Mouse (Mus musculus) intestine, postnatal 0 days (tissue): ENCODE measurements around the gene Acbd5. TPM values are rescaled to one million over a fixed set of nuclear protein-coding genes. Genes with fewer than 3 reads are reported as not detected.
A peak's percentile ranks its signal among the peaks of the same experiment; 100 is the strongest.

Source experiments
- ATAC-seq: fragments of 200-750 bp; cut with Nextera tagmentation; 2 replicates; pipeline ENCODE4 v1.8.0; 2017; ENCODE audit warnings: mild to moderate bottlenecking, moderate TSS enrichment, moderate library complexity
- H3K27ac ChIP-seq: fragments of 300-500 bp; sonication (generic); 2 replicates; pipeline ENCODE4 v1.5.1; 2014; ENCODE audit warnings: mild to moderate bottlenecking, low read depth, low read length, moderate library complexity
- H3K27me3 ChIP-seq: fragments of 300-500 bp; sonication (generic); replicated peaks from 2 replicates; pipeline ENCODE4 v1.6.1; 2014; ENCODE audit warnings: low read length, mixed read lengths; ENCODE audit not compliant: control insufficient read depth, insufficient read depth
- H3K36me3 ChIP-seq: fragments of 300-500 bp; sonication (generic); 2 replicates; pipeline ENCODE4 v1.6.1; 2014; ENCODE audit warnings: mild to moderate bottlenecking, moderate library complexity; ENCODE audit not compliant: control insufficient read depth, insufficient read depth
- H3K4me1 ChIP-seq: fragments of 300-500 bp; sonication (generic); replicated peaks from 2 replicates; pipeline ENCODE4 v1.6.1; 2014; ENCODE audit warnings: antibody characterized with exemption, low read length, mixed read lengths; ENCODE audit not compliant: control insufficient read depth, insufficient read depth
- H3K4me2 ChIP-seq: fragments of 300-500 bp; sonication (generic); replicated peaks from 2 replicates; pipeline ENCODE4 v1.6.1; 2014; ENCODE audit warnings: low read depth, mild to moderate bottlenecking, moderate library complexity
- H3K4me3 ChIP-seq: fragments of 300-500 bp; sonication (generic); 2 replicates; pipeline ENCODE4 v1.5.1; 2014; ENCODE audit warnings: low read depth, low read length
- H3K9ac ChIP-seq: fragments of 300-500 bp; sonication (generic); 2 replicates; pipeline ENCODE4 v1.6.1; 2014; ENCODE audit warnings: mild to moderate bottlenecking, low read depth, low read length
- H3K9me3 ChIP-seq: fragments of 300-500 bp; sonication (generic); 2 replicates; pipeline ENCODE4 v1.6.1; 2016; ENCODE audit warnings: mixed run types; ENCODE audit not compliant: control insufficient read depth
- CTCF ChIP-seq: sonication (generic); IDR thresholded peaks from 2 replicates; pipeline ENCODE4 v1.5.1; 2016; ENCODE audit warnings: low read depth, mild to moderate bottlenecking, control low read depth, antibody characterized with exemption, moderate library complexity
- WGBS: fragments of 180-500 bp; shearing (Covaris S2); extraction: QIAGEN DNeasy Blood & Tissue Kit; methylation state at CpG from one replicate; pipeline ENCODE4 v1.1.7; 2014; 5-methylcytosine and 5-hydroxymethylcytosine counted together
- polyA plus RNA-seq: library from polyadenylated mRNA; unstranded; fragments of >200 nt; fragmentation: Nextera tagmentation; extraction: Ambion mirVana; gene quantifications from 2 replicates; pipeline ENCODE4 v1.2.1, GENCODE M21; 2015

The Acbd5 gene
- polyA plus RNA-seq, 1 experiment from 2014 or later = 24.7 TPM

GRCm38 (mm10) chr2:23026379-23026778 is 41.6 kb upstream of the Acbd5 start:
- H3K4me3 ChIP-seq = no peak overlapping the region
- H3K27ac ChIP-seq = no peak overlapping the region
- no peaks in the 10 kb centered on the region for H3K27me3 ChIP-seq
- H3K9me3 ChIP-seq = no peaks in the 10 kb centered on the region
- H3K4me1 ChIP-seq = no peaks in the 10 kb centered on the region
- H3K9ac ChIP-seq = no peak overlapping the region
- no peak for TF ChIP-seq CTCF
- WGBS = 62% methylated on average over 1 of the region's 1 CpGs
- H3K36me3 ChIP-seq = peaks cover 3% of the 10 kb centered on the region; the same call in 1 of the 2 replicates
- ATAC-seq = no peak
- no peak overlapping the region for H3K4me2 ChIP-seq

GRCm38 (mm10) chr2:23028826-23029225 is 39.1 kb upstream of the Acbd5 start:
- Histone ChIP-seq H3K9me3 (no peaks in the 10 kb centered on the region), H3K27me3 (no peaks in the 10 kb centered on the region), H3K9ac (no peak overlapping the region), H3K36me3 (peaks cover 3% of the 10 kb centered on the region; the same call in 1 of the 2 replicates), H3K4me1 (no peaks in the 10 kb centered on the region), H3K4me3 (no peak overlapping the region), H3K27ac (no peak overlapping the region), H3K4me2 (no peak overlapping the region)
- ATAC-seq = no peak
- no peak for TF ChIP-seq CTCF
- 93% methylated on average over 4 of the region's 4 CpGs for WGBS

- Histone ChIP-seq H3K4me2 (no peak overlapping the region), H3K27me3 (no peaks in the 10 kb centered on the region), H3K9ac (no peak overlapping the region), H3K4me1 (no peaks in the 10 kb centered on the region), H3K9me3 (no peaks in the 10 kb centered on the region), H3K36me3 (peaks cover 3% of the 10 kb centered on the region; the same call in 1 of the 2 replicates), H3K27ac (no peak overlapping the region), H3K4me3 (no peak overlapping the region)
- TF ChIP-seq CTCF = no peak
- 98% methylated on average over 4 of the region's 4 CpGs for WGBS
- no peak for ATAC-seq
Observed at GRCm38 (mm10) chr2:23030631-23031030, 37.3 kb upstream of the Acbd5 start.

- TF ChIP-seq CTCF = no peak
- H3K27ac ChIP-seq = no peak overlapping the region
- no peaks in the 10 kb centered on the region for H3K9me3 ChIP-seq
- no peak overlapping the region for H3K9ac ChIP-seq
- H3K27me3 ChIP-seq = no peaks in the 10 kb centered on the region
- peaks cover under 1% of the 10 kb centered on the region; the same call in 1 of the 2 replicates for H3K36me3 ChIP-seq
- no peak overlapping the region for H3K4me2 ChIP-seq
- H3K4me3 ChIP-seq = no peak overlapping the region
- 68% methylated on average over 3 of the region's 3 CpGs for WGBS
- no peak for ATAC-seq
- no peaks in the 10 kb centered on the region for H3K4me1 ChIP-seq
Observed at GRCm38 (mm10) chr2:23034692-23035435, 33.1 kb upstream of the Acbd5 start.

GRCm38 (mm10) chr2:23035467-23035866 is 32.5 kb upstream of the Acbd5 start:
- no peak overlapping the region for H3K27ac ChIP-seq
- WGBS = 95% methylated on average over 1 of the region's 1 CpGs
- no peaks in the 10 kb centered on the region for H3K4me1 ChIP-seq
- no peaks in the 10 kb centered on the region for H3K9me3 ChIP-seq
- H3K4me3 ChIP-seq = no peak overlapping the region
- no peak overlapping the region for H3K4me2 ChIP-seq
- no peak for TF ChIP-seq CTCF
- H3K27me3 ChIP-seq = no peaks in the 10 kb centered on the region
- H3K36me3 ChIP-seq = no peaks in the 10 kb centered on the region
- H3K9ac ChIP-seq = no peak overlapping the region
- no peak for ATAC-seq

GRCm38 (mm10) chr2:23039082-23040000 is 28.6 kb upstream of the Acbd5 start:
- Histone ChIP-seq H3K4me2 (peak overlapping the region; percentile 83), H3K36me3 (no peaks in the 10 kb centered on the region), H3K9ac (peak overlapping the region; percentile 98), H3K4me3 (peak overlapping the region; percentile 98), H3K4me1 (no peaks in the 10 kb centered on the region), H3K27ac (peak overlapping the region; percentile 99), H3K9me3 (no peaks in the 10 kb centered on the region), H3K27me3 (no peaks in the 10 kb centered on the region)
- no peak for TF ChIP-seq CTCF
- ATAC-seq = peak; percentile 80
- under 1% methylated on average over 39 of the region's 59 CpGs for WGBS
